Mouse (Mus musculus) cortical plate, adult 2 months (tissue): ENCODE measurements at regions not wholly inside any gene's neighbourhood (a gene's known extent, or its start where the extent isn't known, plus 50 kb on each side); places are given as distances from the start of the nearest gene placed in this dataset.

ENCODE experiments used
- CTCF ChIP-seq: fragments of 200-500 bp; IDR thresholded peaks from 2 replicates; pipeline ENCODE4 v1.5.1; 2011; ENCODE audit warnings: mild to moderate bottlenecking, control low read depth, low read length; ENCODE audit not compliant: insufficient read depth; ENCODE audit errors: extremely low read depth
- POLR2A ChIP-seq: fragments of 200-500 bp; IDR thresholded peaks from 2 replicates; pipeline ENCODE4 v1.6.1; 2011; ENCODE audit warnings: mild to moderate bottlenecking, low read length, control low read depth; ENCODE audit not compliant: insufficient read depth; ENCODE audit errors: extremely low read depth

DNA sequence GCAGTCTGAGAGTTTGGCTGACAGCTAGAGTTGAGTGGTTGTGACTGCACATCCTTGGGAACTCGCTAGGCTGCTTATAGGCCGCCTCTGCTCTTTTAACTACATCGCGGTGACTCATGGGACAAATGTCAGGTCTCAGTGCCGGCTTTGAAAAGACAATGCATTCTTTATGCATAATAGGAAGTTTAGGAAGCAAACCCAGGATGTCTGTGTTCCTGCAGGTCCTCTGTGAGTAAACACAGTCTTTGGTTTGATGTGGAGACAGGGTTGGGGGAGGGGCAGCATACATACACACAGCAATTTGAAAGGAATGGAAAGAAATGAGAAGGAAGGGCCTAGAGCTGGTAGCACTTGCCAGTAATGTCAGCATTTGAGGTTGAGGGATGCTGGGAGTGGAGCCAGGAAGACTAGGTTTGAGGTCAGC lies 56.3 kb downstream of the Fam43a start:
- no peak for TF ChIP-seq CTCF
- TF ChIP-seq POLR2A: no peak
